Mouse (Mus musculus): Measurements from ENCODE around the gene Gm48551.

Gene Gm48551

GRCm38 (mm10) chr10:81382039-81382438 is 2.2 kb upstream of the Gm48551 start:
- no peak for DNase-seq (ENCODE audit: extremely low spot score, low read depth, low spot score)

- DNase-seq (ENCODE audit: extremely low spot score, low read depth, low spot score) = no peak
Observed at GRCm38 (mm10) chr10:81384605-81384982, 328 bp downstream of the Gm48551 start.

DNA sequence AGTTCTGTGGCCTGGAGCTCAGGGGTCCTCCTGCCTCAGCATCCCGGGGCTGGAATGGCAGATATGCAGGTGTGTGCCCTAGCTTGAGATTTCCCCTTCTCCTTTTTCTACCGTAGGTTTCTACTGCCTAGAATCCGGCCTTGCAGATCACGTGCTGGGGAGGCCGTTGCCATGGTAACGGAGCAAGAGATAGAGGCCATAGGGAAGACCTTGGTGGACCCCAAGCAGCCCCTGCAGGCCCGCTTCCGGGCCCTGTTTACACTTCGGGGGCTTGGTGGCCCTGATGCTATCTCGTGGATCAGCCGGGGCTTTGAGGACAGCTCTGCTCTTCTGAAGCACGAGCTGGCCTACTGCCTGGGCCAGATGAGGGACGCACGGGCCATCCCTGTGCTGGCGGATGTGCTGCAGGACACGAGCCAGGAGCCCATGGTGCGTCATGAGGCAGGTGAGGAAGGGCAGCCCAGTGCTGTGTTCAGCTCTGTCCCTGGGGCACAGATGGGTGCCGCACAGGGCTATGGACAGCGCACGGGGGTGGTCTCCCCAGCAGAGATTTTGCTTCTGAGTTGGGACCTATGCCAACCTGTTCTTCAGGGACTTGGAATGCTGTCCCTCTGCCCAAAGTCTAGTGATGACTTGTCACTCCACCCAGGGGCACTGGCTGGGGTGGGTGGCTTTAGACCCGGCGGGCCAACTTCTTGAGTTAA is 1.5 kb downstream of the Gm48551 start:
- DNase-seq (ENCODE audit: extremely low spot score, low read depth, low spot score) = no peak

DNA sequence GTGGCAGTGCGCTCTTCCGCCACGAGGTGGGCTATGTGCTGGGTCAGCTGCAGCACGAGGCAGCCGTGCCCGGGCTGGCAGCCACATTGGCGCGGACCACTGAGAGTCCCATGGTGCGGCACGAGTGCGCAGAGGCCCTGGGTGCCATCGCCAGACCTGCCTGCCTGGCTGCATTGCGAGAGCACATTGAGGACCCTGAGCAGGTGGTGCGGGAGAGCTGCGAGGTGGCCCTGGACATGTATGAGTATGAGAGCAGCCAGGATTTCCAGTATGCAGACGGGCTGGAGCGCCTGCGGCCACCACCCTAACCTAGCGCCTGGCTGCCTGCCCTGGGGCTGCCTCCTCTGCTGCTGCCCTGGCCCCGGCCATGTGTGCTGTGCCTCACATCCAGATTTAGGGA is 3.5 kb downstream of the Gm48551 start:
- DNase-seq (ENCODE audit: extremely low spot score, low read depth, low spot score) = no peak

DNA sequence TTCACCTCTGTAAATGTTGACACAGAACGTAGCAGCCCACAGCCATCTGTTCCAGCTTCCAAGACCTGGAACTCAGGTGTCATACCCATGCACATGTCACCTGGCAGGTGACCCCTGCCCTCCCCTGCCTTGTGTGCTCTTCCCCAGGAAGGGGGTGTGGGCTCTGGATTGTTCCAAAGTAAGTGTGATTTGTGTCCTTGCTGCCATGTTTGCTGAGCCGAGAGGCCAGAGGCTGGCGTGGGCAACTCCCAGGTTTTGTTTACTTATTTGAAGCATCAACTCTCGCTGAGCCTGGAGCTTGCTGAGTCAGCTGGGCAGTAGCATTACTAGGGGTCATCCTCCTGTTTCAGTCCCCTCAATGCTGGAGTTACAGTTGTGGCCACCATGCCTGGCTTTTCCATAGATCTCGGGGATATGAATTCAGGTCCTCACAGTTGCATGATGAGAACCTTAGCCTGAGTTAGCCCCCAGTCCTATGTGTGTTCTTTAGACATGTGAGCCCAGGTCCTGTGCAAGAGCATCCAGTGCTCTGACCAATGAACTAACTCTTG is 4.3 kb downstream of the Gm48551 start, which contains the start of gene Gm48552:
Gene Gm48552 (plus strand): TSS at position 501 of the 551 bp plus-strand sequence.
- no peak for DNase-seq (ENCODE audit: extremely low spot score, low read depth, low spot score)

GRCm38 (mm10) chr10:81389373-81389772 is 5.1 kb downstream of the Gm48551 start:
- DNase-seq (ENCODE audit: extremely low spot score, low read depth, low spot score) = no peak

DNA sequence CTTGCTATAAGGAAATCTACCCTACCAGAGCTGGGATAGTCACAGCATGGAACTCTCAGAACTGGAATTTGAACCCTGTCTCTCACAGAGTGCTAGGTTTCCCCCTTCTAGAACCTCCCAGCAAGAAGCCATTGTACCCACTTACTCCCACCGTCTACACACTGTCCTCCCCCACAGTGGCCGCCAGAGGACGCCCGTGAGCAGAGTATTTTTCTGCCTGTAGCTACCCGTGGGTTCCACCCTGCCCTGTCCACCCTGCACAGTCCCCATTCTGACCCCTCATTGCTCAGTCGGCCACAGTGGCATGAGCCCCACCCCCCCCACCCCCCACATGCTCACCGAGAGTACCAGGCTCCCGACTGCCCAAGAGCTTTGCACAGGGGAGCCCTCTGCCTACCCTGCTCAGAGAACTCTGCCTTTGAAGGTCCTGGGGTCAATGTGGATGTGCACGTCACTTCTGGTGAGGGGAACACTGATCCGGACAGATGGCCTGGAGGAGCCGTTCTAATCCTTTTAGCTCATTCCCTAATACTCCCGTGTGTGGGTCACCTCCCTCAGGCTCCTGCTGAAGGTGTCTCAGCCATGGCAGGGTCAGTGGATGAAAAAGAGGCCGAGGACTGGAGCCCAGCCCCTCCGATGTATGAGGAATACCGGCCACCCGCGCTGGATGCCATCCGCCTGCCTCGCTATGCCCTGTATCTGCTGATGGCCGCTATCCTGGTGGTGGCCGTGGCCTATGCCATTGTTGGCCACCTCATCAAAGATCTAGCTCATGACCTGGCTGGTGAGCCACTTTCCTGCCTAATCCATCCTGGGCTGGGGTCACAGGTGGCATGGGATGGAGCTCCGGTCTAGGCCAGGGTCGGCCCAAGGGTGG is 5.8 kb downstream of the Gm48551 start:
- DNase-seq (ENCODE audit: extremely low spot score, low read depth, low spot score) = no peak

DNA sequence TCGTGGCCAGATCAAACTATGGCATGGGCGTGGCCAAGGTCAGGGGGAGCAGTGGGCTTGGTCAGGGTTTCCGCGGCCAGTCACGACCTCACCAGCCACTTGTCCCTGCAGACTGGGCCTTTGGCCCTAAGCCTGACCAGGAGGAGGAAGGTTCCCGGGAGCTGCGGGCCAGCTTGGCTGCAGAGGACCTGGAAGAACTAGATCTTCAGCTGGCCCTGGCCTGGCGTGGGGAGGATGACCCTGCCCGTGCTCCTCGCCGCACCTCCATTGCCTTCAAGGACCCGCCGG is 6.4 kb downstream of the Gm48551 start:
- no peak for DNase-seq (ENCODE audit: extremely low spot score, low read depth, low spot score)

DNA sequence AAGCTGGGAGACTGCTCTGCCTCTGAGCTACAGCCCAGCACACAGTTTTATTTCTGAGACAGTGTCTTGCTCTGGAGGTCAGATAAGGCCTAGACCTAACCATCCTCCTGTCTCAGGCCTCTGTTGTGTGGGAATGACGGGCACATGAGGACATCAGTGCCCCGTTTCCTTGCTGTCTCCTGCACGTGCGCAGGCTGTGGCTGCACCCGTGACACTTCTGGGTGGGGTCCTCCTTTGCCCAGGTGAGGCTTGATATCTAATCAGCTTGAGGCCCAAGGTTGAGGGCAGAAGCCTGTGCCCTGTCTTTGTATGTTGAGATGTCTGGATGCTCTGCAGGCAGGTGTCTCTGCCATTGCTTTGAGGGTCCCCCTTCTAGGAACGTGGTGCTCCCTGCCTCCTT is 8.0 kb downstream of the Gm48551 start:
- no peak for DNase-seq (ENCODE audit: extremely low spot score, low read depth, low spot score)

- DNase-seq (ENCODE audit: extremely low spot score, low read depth, low spot score) = no peak
Observed at GRCm38 (mm10) chr10:81392781-81393185, 8.5 kb downstream of the Gm48551 start, which contains the start of gene Smim24. Smim24 (plus strand) TSS chr10:81393051.

DNA sequence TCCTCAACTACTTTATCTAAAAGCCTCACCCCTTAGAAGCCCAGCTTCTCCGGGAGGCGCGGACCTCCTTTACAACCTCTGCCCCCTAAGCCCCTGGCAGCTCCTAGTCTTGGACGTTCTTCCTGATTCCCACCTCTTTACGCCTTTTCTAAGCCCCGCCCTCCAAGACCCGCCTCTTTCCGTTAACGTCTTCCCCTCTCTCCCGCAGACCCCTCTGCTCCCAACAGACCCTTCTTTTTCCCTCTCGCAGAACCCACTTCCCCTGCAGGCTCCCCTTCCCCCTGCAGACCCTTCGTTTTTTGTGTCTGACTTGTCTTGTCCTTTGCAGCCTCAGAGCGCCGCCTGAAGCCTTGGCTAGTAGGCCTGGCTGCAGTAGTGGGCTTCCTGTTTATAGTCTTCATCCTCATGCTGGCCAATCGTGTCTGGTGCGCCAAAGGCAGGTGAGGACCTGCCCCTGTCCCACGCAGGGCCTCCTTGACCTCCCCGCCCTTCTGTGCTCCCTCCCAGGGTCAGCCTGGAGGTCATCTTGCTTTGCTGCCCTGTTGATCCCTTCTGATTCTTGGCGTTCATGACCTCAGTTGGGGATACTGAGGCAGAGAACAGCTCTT is 9.3 kb downstream of the Gm48551 start:
- DNase-seq (ENCODE audit: extremely low spot score, low read depth, low spot score) = no peak

DNA sequence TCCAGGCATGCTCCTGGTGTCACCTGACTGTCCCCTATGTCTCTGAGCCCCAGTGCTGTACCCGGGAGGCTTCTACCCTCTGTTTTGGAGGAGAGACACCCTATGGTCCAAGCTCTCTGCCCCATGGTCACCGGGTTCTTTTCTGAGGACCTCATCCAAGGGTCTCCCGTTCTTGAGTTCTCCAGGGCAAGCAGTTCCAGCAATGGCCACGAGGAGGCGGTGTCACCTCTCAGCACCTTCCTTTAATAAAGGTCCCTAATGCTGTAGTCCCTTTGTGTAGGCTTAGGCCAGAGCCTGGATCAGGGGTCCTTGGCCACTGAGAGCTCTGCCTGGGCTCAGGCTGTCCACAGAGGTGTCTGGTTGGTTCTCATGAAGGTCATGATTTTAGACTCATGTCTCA is 10.9 kb downstream of the Gm48551 start:
- DNase-seq (ENCODE audit: extremely low spot score, low read depth, low spot score) = no peak

GRCm38 (mm10) chr10:81395865-81396264 is 11.6 kb downstream of the Gm48551 start:
- DNase-seq (ENCODE audit: extremely low spot score, low read depth, low spot score) = no peak

DNA sequence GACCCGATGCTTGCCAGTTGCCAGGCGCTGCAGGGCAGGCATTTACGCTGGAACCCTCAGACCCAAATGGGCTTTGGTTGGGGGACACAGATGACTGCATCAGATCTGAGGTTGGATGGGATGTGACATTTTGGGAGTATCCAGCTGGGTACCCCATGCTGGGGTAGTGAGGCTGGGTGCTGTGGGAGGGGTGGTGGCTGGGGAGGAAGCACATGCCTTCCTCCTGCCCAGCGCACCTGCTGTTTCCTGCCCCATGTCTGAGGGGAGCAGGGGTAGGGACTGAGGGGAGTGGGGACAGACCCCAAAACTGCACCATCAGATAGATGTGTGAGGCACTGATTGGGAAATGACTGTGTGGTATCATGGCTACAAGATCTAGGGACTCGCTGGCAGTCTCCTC is 12.5 kb downstream of the Gm48551 start:
- DNase-seq (ENCODE audit: extremely low spot score, low read depth, low spot score) = no peak

GRCm38 (mm10) chr10:81399296-81399695 is 15.0 kb downstream of the Gm48551 start:
- DNase-seq (ENCODE audit: extremely low spot score, low read depth, low spot score) = no peak

GRCm38 (mm10) chr10:81399798-81400308 is 15.6 kb downstream of the Gm48551 start:
- no peak for DNase-seq (ENCODE audit: extremely low spot score, low read depth, low spot score)

DNA sequence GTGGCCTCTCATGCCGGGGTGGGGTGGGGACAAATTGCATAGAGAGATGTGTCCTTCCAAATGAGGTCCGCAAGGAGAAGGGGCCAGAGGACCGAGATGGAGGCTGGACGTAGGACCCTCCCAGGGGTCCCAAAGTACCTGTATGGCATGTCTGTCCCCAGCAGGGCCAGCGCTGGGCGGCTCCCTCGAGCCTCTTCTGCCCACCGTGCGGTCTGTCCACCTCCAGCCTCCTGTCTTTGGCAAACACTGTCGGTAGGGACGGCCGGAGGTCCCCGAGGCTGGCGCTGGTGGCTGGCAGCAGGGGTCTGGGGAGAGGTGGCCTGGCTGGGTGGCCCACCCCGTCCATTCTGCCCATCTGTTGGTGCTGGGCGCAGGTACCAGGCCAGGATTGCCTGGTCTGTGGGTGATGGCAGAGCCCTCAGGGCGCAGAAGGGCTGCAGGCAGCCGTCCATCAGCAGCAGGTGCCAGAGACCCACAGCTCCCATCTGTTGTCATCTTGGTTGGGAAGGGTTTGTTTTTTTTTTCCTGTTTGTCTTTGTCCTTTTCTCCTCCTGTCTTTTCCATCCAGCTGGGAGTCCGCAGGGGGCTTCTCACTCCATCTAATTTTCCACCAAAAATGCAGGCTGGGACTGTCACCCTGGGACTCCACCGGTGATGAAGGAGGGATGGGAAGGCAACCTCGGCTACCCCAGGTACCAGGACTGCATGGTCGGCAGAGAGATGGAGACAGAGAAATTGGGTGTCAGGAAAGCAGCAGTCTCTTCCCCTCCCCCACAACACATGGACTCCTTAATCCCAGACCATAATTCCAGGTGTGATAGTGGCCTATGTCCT is 16.3 kb downstream of the Gm48551 start:
- DNase-seq (ENCODE audit: extremely low spot score, low read depth, low spot score) = no peak

GRCm38 (mm10) chr10:81401205-81401520 is 16.9 kb downstream of the Gm48551 start:
- no peak for DNase-seq (ENCODE audit: extremely low spot score, low read depth, low spot score)

GRCm38 (mm10) chr10:81401521-81402226 is 17.4 kb downstream of the Gm48551 start:
- DNase-seq (ENCODE audit: extremely low spot score, low read depth, low spot score) = no peak

DNA sequence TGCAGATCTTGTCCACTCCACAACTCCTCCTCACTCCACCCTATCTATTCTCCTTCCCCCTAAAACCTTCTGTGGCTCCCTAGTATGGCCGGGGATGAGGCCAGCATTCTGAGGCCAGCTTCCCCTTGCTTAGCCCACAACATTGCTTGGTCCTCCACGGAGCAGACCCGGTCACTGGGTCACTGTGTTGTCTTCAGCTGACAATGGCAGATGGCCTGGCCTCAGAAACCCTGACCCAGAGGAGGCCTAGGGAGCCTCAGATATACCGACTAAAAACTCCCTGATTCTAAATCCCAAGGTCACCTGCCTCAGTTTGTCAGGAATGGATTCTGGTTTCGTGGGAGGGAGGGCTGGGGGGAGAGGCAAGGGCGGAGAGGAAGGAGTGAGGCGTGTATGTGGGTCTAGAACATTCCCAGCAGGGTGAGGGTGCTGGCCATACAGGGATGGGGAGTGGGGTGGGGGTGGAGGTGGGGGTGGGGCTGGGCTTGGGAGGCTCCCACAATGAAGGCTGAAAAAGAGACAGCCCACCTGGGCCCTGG is 18.0 kb downstream of the Gm48551 start:
- DNase-seq (ENCODE audit: extremely low spot score, low read depth, low spot score) = no peak

Measured in hindlimb bud, embryonic 11.5 days (tissue).